Mouse (Mus musculus): ENCODE data around the gene Slc25a40.

Slc25a40 gene

DNA sequence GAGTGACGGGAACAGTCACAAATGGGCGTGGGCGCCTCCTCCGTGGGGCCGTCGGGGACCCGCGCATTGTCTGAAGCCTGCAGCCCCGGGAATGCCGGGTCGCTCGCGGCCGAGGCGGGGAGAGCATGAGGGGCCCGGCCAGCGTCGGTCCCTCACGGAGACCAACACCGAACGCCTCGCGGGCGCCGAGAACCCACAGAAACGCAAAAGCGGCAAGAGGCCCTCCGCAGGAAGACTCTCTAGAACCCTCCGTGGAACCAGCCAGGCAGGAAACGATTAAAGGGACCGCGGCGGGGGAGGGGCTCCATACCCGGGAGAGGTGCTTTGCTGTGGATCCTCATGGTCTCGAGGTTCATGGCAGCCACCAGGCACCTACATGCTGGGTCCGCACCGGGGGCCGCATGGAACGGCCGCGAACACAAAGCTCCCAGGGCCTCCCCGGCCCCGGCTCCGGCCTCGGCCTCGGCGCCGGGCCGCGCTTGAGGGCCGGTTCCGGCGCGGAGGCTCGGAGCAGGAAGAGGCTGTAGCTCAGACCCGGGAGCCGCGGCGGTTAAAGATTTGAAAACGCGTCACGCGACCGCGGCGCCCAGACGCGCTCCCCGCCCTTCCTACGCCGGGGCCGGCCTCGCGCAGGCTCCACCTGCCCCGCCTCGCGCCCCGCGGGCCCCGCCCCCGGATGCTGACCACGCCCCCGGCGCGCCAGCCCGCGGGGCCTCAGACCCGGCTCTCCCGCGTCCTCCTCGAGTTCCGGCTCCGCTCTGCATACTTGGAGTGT is at the start of gene Slc25a40, which contains the start of gene Dbf4:
Gene Slc25a40 (plus strand): TSS at position 694 of the 775 bp plus-strand sequence.
Gene Dbf4 (minus strand): TSS at position 560 of the 775 bp plus-strand sequence.
- DNase-seq = peak; percentile 93 to 96

DNA sequence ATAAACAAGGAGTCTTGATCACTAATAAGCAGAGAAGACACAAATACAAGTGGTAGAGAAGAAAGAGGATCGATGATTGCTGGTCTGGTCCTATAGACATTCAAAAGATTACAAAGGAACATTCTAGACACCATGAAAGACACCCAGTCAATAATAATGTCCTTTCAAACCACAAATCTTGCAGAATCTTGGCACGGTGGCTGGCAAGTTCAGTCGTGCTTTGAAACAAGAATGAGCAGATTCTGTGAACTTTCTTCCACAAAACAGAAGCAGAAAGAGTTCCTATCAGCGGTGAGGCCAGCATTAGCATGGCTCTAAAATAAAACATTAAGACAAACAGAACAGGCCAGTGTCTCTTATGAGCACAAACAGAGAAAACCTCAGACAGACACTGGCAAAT is 49.2 kb upstream of the Slc25a40 start:
- no peak for DNase-seq

DNA sequence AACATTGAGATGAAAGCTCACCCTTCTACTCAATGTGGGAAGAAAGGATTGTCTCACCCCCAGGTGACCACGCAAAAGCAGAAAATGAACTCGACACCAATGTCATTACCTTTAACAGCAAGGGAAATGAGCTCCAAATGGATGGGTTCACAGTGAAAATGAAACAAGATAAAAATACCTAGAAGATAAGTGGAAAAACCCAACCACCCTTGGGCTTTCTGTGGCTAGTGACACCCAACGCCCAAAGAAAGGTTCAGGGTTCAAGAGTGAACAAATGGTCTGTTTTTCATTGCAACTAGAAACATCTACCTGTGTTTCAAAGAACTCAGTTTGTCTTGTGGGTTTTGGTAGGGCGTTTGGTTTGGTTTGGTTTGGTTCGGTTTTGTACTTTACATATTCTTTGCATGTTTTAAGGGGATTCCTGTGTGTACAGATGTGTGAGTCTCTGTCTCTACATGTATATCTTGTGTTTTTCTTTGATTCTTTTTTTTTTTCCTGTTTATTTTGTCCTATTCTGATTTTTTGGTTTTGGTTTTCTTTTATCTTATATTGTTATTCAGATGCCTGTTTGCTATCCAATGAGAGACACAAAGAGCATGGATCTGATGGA is 48.2 kb upstream of the Slc25a40 start:
- no peak for DNase-seq

DNA sequence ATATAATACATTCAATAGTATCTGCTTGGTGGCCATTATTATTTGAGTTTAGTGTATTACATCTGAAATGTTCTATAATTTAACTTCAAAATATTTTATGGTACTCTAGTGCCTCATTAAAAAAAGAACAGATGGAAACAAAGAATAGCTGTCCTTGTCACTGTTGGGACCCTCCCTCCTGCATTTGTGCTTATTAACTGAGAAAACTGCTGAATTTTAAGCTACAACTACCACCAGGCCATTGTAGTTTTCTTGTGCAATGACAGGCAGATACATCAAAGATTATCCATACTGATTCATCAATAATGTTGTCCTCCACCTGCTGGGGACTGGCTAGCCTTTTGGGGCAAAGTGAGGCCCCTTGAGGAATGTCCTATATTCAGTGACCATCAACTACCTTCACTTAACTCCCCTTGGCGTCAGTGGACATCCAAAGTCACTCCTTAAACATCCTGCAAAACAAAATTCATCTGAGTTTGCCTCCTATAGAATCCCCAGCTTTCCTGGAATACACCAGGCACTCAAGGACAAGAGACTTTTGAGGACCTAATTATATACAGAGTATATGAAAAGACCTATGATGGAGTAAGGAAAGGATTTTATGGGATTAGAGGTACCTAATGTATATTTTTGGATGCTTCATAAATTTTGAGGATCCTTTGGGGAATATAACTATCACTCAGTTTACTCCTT is 28.6 kb upstream of the Slc25a40 start:
- DNase-seq = no peak

DNA sequence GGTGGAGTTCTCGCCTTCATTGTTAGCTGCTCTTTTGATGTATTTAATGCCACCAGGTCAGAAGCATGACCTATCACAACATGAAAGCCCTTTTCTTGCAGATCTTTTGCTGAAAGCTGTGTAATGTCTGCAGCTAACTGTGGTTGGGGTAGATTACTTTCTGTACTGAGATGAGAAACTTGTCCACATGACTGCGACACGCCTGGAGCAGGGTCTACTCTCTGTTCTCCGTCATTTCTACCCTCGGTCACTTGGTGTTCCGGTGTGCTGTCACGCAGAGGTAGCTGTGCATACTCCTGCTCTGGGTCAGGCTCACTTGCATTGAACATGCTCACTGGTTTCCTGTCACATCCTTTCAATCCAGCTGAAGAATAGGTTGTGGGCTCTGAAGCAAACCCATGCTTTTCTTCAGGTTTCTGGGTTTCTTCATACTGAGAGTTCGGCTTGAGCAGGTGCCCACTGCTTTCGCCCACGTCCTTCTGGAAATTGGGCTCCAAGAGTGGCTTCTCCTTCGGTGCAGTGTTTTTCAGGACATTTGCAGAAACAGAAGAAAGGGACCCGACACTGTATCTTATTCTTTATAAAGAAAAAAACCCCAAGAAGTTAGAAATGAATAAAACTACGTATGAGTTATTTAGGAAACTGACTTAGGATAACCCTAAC is 24.9 kb upstream of the Slc25a40 start:
- DNase-seq = no peak

DNA sequence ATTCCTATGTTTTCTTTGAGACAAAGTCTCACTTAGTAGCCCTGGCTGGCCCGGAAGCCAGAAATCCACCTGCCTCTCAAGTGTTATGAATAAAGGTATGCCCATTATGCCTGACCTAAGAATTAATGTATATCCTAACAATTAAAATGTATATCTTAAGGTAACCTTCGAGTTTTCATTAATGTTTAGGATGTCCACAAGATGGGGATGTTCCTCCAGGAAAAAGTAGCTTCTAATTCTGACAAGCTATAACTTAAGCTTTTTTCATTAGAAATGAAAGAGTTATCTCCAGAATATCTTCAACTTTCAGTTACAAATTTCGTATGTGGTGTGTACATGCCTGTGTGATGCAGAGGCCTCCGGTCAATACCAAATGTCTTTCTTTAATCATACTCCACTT is 13.9 kb upstream of the Slc25a40 start:
- no peak for DNase-seq

DNA sequence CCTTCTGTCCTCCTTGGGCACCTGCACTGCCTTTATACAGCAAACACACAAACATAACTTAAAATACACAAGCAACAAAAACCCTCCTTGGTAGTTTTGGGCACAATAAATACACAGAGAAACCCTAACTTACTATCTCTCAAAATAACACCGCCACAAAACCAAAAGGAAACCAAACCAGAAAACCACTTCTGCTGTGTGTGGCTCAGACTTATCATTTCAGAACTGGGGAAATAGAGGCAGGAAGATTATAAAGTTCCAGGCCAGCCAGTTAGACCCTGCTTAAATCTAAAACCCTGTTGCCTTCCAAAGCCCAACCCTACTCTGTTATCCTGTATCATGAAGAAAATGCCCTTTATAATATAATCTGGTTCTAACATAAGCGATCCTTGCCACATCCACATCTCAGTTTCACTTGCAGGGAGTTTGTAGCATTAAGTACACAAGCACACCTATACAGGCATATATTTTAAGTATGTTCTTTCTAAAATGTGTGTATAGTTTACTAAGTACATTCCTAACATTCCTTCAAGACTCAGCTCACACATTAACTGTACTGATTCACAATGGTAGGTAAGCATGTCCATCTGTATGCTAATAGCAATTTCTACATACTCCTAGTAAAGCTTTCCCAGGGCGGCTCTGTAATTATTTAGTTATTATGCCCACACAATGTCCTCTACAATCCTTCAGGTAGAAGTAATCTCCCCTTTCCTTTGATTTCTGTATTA is 5.8 kb upstream of the Slc25a40 start:
- no peak for DNase-seq

DNA sequence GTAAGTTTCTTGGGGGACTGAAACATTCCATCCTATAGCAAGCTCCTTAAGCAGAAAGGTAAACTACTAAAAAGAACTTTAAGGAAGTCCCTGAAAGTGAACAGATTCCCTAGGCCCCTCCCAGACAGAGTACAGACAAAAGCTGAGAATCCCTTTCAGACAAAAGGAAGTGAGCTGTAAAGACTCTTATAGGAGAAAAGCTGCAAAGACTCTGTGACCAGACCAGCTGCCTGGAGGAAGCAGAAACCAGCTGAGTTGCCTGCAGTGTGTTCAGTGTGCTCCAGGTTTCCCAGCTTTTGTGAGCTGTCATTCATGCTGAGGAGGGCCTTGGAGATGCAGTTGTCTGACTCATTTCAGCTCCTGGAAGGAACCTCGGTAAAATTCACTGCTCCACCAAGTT is 5.2 kb upstream of the Slc25a40 start:
- no peak for DNase-seq

DNA sequence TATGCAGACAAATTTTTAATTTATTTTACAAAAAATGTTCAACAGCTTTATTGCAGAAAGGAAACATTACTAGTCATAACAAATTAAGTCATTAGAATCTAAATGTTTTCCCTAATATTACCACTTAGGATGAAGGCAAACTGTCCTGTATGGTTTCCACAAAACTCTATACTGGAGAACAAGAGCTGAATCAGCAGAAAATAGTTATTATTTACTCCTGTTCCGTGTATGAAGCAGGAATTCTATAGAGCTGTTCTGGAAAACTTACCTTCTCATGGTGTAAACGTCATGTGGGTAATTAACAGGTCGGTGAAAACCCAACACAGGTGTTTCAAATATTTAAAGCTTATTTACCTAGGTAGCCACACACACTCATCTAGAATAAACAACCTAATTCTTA is 1.2 kb upstream of the Slc25a40 start:
- no peak for DNase-seq

DNA sequence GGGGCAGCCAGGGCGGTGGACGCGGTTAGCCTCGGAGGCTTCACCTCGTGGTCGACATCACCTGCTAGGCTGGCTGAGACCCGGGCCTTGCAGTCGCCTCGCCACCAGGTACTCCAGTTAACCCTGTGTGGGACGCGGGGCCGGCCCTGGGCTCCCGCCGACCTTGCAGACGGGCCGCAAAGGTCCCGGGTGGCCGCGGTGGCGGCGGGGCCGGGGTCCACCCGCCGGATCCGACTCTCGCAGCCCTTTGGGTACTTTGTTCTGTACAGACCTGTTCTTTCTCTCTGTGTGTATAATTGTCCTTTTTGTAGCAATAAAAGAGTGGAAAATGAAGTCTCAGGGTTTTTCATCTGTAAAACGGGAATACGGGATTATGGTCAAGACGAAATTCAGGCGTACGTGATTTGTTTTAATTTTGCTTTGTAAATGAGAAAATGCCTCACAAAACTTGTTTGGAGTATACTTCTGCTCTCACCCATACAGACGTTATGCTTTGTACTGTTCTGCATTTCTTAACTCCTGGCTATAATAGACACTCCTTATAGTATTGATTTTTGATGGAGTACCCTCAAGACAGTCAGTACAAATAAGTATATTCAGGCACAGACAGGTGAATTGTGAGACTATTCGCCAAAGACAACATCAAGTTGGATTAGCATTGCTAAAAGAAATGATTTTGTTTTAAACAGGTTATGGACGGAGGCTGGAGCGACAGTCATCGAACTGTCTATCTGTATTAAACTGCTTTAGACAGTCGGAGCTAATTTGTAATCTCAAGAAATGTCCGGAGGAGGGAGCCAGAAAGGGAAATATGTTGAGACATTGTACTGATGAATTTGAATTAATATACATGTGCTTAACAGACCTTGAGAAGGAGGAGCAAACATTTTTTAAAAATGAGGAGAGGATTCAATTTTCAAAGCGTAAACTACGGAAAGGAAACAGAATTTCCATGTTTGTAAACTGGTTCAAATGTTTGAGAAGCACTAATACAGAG is 580 bp downstream of the Slc25a40 start:
- peak in 1 of 2 experiments; percentile 16 for DNase-seq

DNA sequence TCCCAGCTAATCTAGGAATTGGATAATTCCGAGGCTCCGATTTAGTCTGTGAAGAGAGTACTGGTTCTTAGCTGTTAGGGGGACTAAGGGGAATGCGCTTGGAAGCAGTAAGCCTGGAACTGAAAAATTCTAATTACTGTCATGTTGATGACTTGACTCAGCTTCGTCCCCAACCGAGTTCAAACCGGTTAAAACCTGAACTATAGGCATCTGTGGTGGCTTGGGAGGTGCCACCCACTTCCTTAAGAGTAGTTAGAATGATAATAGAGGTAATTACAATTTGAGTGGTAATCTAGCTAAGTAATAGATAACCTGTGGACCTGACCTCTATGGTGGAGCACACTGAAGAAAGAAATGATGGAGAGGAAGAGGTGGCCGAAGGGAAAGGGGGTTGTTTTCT is 1.5 kb downstream of the Slc25a40 start:
- DNase-seq = no peak

DNA sequence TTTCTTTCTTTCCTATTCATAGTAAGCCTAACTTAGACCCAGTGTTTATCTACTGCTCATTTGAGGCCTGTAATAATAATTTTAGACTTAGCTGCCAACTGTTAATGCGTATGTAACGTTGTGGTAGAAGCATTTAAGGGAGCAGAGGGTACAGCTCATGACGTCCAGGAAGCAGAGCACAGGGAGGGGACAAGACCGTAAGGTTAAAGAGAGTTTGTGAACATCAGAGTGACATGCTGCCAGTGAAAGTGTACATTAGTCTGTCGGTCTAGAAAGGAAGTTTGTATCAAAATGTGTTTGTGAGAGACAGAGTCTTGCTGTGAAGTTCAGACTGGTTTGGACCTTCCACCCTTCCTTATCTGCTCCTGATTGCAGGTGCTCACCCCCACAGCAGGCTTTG is 3.2 kb downstream of the Slc25a40 start:
- DNase-seq = no peak

DNA sequence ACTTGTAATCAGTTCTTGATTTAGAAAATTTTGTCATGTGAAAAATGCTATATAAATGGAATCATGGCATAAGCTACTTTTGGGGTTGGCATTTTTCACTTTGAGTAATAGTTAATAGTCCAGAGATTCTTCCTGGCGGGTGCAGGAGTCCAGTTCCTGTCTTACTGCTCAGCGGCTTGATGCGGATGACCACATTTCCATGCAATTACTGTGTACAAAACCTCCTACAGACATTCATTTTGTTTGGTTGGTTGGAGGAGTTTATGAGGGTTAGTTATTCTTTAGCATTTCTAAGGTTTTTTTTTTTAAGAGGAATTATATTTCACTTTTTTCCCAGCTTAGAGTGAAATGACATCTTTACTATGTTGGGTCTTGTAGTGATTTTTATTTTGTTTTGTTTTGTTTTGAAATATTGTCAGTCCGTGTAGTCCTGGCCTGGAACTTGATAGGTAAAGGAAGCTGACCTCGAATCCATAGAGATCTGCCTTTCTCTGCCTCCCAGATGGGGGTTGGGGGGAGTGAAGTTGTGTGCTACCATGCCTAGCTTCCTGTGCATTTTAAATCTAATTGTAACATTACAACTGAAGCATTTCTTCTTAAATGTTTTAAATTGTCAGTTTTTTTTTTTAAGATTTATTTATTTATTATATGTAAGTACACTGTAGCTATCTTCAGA is 15.0 kb downstream of the Slc25a40 start:
- DNase-seq = peak in 1 of 2 experiments; percentile 14

DNA sequence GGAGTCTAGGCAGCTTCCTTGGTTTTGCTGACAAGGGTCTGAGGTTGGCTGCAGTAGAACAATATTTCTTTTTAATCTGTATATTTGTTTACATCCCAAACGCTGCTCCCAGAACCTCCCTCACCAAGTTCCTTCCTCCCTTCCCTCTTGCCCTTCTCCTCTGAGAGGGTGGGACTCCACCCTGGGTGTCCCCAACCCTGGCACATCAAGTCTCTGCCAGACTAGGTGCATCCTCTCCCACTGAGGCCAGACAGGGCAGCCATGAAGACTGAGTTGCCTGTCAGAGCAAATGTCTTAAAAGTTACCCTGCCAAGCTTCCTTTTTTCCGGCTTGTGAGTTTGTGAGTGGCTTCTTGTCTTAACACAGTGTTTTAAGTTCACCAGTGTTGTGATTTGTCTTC is 16.4 kb downstream of the Slc25a40 start:
- DNase-seq = no peak

DNA sequence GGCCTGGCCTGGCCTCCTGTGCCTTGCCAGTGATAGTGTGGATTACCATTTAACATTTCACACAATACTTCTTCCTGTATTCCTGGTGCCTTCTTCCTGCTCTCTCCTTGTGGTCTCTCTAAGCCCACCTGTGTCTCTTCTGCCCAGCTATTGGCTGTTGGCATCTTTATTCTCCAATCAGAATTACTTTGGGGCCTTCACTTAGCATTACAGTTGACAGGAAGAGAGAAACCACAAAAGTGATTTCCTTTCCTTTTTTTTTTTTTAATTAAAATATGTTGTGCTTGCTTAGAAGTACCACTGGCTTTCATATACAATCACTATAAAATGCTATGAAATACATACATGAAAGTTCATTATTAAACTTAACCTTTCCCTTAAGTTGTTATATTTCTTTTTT is 32.9 kb downstream of the Slc25a40 start:
- no peak for DNase-seq

DNA sequence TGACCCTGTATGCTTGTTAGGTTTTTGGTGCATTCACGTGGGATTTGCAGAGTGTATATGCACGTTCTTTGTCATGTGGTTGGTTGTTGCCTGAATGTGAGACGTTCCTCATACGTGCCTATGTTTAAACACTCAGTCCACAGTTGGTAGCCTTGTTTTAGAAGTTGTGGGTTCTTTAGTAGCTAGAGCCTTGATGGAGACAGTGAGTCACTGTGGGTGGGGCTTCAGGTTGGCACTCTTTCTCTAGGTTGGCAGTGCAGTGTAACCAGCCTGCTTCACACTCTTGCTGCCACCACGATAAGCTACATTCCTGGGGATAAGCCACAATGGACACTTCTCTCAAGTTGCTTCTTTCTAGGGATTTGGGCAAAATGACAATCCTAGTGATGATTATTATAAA is 33.9 kb downstream of the Slc25a40 start:
- DNase-seq = no peak

DNA sequence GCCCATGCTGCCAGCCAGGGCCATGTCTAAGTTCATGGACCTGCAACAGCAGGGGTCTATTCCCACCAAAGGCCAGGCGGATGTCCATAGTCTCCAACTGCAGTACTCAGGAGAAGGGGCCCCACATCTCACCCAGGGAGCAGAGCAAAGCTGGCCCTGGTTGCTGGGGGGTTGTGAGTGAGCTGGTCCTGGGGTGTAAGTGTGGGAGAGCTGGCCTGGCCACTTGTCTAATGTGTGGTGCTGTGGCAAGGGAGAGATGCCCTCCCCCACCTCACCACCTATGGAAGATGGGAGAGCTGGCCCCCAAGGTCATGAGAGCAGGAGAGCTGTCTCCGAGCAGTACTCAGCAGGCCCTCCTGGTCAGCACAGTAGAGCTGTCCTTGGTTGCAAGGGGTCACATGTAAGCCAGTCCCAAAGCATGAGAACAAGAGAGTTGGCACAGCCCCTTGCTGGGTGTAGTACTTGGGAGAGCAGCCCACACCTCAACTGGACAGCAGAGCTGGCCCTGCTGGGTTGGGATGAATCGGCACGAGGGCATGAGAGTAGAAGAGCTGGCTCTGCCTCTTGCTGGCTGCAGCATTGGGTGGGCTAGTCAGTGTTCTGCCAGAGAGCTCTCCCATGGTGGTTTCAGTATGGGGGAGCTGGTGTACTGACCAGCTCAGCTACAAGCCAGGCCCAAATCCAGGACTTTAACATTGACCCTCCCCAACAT is 65.5 kb downstream of the Slc25a40 start:
- no peak for DNase-seq

DNA sequence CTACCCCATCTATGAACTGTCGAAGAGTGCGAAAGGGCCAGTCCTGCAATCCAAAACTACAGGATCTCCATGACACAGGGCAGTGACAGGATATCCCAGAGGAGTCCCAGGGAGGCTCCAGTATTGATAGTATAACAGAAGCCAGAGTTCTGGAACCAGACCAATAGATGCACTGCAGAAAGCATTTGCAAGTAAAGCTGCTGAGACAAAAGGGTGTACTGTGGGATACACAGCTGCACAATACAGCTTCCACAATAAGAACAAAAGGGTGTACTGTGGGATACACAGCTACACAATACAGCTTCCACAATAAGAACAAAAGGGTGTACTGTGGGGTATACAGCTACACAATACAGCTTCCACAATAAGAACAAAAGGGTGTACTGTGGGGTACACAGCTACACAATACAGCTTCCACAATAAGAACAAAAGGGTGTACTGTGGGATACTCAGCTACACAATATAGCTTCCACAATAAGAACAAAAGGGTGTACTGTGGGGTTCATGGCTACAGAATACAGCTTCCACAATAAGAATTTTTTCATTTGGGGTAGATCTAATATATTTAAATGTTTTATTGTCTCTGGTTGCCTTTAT is 66.1 kb downstream of the Slc25a40 start:
- no peak for DNase-seq

DNA sequence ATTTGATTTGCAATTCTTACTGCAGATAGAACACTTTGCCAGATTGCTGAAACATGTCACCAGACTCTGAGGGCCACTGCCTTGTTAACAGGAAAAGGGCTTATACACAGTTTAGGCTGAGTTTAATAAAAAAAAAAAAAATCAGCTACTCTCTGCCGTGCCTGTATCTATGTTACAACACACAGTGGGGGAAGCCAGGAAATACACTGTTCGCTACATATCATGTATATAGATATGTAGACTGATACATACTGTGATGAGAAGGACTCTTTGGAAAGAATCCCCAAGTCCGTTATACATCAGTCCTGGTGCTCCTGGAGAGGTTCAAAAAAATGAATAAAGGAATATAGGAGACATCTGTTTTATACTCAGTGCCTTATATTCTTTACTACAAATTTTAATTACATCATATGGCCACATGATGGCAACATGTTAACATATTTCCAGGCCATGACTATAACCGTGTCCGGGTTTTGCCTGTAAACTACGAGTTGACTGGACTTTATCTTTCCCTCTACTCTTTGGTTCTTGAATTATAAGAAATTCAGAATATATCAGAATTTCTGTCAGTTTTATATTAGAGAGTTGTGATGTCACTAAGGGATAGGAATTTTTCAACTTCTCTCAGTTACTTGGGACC is 66.9 kb downstream of the Slc25a40 start:
- DNase-seq = peak in 1 of 2 experiments; percentile 5

Measured in kidney, postnatal 36 days (tissue).